Mouse (Mus musculus) heart, postnatal 4 days (tissue): ENCODE measurements around the gene Wrb. TPM values are rescaled to one million over a fixed set of nuclear protein-coding genes. Genes with fewer than 3 reads are reported as not detected.

ENCODE experiments used
- DNase-seq: peaks from one replicate; pipeline ENCODE4 v3.0.0; 2021
- total RNA-seq, 2 experiments: library from RNA; stranded (reverse); gene quantifications; 2 replicates each; pipeline ENCODE4 v1.2.3; 2021

Wrb gene
- total RNA-seq, 2 experiments from 2014 or later, result 20.4 to 20.6 TPM

DNA sequence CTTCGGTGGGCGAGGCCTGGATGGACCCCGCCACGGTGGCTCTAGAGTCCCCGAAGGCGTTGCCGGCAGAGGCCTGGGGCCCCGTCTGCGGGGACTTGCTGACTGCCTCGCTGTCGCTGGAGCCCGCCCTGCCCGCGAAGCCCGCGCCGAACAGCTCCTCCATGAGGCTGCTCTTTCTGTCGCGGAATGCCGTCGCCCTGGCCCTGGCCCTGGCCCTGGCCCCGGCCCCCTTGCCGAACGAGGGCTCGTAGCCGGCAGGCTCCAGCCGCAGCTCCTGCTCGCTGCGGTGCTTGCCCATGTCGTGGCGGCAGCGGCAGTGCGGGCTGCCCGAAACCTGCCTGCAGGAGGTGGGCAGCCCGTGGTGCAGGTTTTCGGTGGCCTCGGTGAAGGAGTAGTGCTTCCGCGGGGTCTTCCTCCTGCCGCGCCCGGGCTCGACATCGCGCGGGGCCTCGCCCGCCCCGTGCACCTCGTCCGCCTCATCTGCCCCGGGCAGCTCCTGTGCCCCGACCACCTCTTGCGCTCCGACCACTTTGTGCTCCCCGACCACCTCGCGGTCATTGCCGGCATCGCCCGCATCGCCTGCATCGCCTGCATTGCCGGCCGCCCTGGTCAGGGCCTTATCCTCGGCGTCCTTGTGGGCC lies 14.0 kb downstream of the Wrb start:
- peak; percentile 82 for DNase-seq

- DNase-seq, result no peak
Measured at GRCm38 (mm10) chr16:96159794-96160346, 14.7 kb downstream of the Wrb start.

GRCm38 (mm10) chr16:96160927-96161326 lies 15.7 kb downstream of the Wrb start:
- DNase-seq, result no peak

DNA sequence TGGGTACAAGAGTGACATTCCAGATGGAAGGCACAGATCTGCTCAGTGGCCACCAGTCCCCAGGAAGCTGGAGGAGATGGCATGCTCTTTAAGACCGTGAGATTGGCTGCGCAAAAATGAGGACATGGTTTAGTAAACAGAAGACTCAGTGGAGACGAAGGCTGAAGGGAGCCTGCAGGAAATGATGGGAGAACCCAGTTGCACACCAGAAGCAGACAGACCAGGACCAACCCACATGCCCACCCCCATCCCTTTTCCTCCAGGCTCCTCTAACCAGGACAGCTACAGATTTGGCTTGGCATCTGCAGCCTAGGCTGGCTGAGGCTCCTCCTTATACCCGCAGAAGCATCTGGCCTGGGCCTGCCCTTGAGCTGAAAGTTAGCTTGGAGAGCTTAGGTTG lies 16.1 kb downstream of the Wrb start:
- DNase-seq, result no peak

DNA sequence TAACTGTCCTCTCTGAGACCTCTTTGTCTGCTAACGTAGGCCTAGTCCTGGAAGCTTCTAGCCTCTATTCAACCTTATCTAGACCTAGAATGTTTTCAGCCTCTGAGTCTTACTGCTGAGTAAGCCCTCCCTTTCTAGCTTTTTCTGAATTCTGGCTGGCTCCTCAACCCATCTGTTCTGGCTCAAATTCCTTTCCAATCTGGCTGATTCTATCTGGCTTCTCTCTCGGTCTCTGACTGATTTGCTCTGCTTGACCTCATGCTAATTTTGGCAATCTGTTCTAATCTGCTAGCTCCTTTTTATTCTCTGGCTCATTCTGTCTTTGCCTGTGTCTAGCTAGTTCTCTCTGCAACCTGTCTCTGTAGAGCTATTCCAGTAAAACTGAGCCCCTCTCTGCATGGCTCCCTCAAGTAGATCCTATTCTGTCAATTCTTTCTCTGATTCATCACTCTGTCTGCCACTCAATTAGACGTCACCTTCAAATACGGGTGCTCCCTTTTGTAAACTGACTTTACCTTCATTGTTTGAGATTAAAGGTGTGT lies 20.6 kb downstream of the Wrb start:
- DNase-seq, result no peak

GRCm38 (mm10) chr16:96168837-96169236 lies 23.6 kb downstream of the Wrb start:
- no peak for DNase-seq

DNA sequence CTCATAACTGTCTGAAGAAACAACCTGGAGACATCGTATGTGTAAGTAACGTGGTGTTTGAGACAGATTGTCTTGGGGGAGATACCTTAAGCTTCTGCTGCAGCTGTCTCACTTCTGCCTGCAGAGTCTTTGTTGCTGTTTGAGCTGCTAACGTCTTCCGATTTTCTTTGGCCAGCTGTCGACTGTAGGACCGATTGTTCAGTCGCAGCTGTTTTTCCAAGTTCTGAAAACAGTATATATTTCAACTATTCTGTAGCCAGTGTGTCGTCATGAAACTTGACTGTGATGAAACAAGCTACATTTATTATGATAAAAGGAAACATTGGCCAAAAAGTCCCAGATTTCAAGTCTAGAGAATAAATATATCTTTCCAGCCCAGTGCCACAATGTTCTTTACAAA lies 28.4 kb downstream of the Wrb start:
- DNase-seq, result no peak

DNA sequence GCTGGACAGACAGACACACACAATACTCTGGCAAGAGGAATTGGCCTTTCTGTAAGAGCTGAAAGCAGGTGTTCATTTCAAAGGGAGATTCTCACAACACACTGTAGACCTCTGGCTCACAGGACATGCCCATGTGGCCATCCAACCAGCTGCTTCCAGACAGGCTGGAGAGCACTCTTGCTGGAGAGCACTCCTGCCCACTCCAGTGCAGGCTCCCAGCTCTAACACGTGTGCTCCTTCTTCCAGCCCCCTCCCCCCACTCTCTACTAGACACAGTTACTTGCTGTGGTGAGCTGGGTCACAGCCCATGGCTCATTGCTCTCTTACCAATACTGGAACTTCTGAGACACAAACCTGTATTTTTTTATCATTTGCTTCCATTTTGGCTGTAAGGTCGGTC lies 30.2 kb downstream of the Wrb start:
- DNase-seq, result no peak

DNA sequence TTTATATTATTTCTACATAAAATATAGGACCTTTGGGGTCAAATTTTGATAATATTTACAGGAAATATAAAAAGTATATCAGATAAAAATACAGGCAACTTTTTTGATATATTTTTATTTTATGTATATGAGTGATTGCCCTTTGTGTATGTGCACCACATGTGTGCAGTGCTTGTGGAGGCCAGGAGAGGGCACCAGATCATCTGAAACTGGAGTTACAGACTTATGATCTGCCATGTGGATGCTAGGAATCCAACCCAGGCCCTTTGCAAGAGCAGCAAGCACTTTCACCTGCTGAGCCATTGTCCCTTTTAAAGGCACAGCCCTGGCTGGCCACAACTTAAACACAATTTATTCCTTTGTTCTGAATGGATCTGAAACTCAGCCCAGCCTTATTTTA lies 33.9 kb downstream of the Wrb start:
- no peak for DNase-seq

DNA sequence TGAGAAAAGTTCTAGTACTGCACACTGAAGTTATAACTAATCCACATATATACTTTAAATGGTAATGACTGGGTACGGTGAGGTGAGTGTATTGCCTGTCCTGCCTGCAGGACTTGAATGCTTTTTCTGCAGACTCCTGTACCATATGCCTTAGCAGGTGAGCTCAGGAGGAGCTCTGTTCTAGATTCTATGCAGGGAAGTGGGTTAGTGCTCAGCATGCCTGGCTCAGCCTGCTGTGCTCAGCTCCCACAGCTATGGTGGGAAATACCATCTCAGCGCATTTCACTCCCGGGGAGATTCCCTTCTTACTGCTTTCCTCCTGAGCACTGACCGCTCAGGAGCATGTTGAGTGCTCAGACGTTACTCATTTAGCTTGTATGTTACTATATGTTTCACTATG lies 42.4 kb downstream of the Wrb start:
- no peak for DNase-seq

GRCm38 (mm10) chr16:96191531-96192506 lies 46.6 kb downstream of the Wrb start, which contains the start of gene Lca5l:
Gene Lca5l (minus strand): TSS chr16:96192271.
- DNase-seq, result peak; percentile 100

- DNase-seq, result peak; percentile 93
Measured at GRCm38 (mm10) chr16:96199913-96200701, 54.9 kb downstream of the Wrb start, which contains the start of gene Sh3bgr. Gene Sh3bgr (plus strand): TSS chr16:96200450.

DNA sequence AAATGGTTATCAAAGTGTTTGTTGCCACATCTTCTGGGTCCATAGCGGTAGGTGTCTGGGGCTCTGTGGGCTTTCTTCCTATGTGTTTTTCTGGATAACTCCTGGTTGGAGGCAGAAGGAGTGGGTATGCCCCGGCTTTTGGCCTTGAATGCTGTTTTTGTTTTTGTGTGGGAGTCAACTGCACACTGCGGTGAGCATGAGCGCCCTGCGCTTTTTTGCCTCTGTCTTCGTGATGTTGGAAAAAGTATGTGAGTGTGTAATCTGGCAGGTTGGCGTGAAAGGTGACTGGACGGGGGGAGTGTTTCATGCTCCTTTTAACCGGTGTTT lies 55.5 kb downstream of the Wrb start:
- DNase-seq, result no peak

DNA sequence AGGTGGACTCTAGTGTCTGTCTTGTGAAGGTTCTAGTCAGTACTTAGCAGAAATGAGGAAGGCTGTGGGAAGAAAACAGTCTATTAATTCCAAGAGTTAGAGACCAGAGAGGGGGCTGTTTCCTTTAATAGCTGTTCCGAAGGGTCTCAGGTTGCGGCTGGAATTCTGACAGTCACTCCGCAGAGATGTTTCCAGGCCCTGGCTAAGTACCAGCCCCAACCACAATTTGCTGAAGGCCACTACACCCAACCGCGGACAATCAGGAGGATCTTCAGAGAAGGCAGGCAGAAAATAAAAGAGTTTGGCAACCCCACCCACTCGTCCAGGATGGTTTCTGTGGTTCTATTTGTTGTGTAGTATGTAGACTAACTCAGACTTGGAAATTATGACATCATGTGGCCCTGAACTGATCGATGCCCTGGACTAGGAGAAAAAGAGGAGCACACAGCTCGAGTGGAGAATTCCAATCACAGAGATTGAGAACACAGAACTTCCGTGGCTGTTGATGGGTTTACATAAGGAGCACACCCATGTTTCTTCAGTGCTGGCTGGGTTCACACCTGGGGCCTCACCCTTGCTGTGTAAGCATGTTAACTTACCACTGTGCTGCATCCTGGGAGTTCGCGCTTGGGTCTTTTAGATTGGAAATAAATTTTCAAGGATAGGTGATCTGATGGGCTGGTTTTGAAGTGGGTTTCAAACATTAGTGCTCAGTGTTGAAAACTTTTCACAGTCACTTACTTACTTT lies 56.5 kb downstream of the Wrb start:
- DNase-seq, result peak; percentile 37

Other genes with a start within 250 kb of the Wrb start
- gene Psmg1, start 154.4 kb upstream of the Wrb start, total RNA-seq, result 10 to 100 TPM; 28.0 to 28.9 TPM
- gene Brwd1, start 62.9 kb upstream of the Wrb start, total RNA-seq, result 100 to 1,000 TPM; 101 to 109 TPM
- gene Hmgn1, start 17.7 kb upstream of the Wrb start, total RNA-seq, result 100 to 1,000 TPM; 118 to 131 TPM
- 1 to 10 TPM; 1.5 to 1.7 TPM for gene Lca5l, start 46.9 kb downstream of the Wrb start, total RNA-seq
- gene Sh3bgr, start 55.0 kb downstream of the Wrb start, total RNA-seq, result 100 to 1,000 TPM; 519 to 549 TPM
- gene B3galt5, start 90.4 kb downstream of the Wrb start, total RNA-seq, result not detected